8 mouse cellular contexts compared by ENCODE assay signal in the genomic region with DNA sequence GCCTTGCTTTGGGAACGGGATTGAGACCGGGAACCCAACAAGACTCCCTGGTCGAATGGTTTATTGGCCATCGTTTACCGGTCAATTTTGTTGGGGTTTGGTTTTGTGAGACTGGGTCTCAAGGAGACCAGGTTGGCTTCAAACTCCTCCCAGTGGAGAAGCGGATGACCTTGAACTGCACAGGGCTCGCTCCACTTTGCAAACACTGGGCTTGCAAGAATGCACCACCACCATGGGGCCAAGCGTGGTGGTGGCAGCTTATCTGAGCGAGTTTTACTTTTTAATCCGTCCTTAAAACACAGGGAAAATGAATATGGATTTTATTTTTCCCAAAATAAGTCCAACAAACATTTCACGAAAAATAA. TPM values are rescaled to one million over a fixed set of nuclear protein-coding genes. Genes with fewer than 3 reads are reported as not detected.
DNase-seq lines count a peak whose midpoint lies in the region; ATAC-seq and TF ChIP-seq lines count a peak whose summit lies in the region.

No protein-coding gene starts in this region.

- WGBS in kidney, adult 2 months = 30% methylated on average over 11 of the region's 11 CpGs
- WGBS in hindbrain, embryonic 15.5 days = 22% methylated on average over 11 of the region's 11 CpGs
- WGBS in midbrain, postnatal 0 days = 21% methylated on average over 11 of the region's 11 CpGs

- peak overlapping the region; percentile 76 for H3K9ac ChIP-seq in hindbrain, embryonic 15.5 days
- peak overlapping the region; percentile 73; the same call in 1 of the 2 replicates for H3K9ac ChIP-seq in midbrain, postnatal 0 days (replicated peaks; ENCODE audit: low read length, poor library complexity, severe bottlenecking)

- no peak for DNase-seq in kidney, adult 2 months
- no peak for DNase-seq in kidney, postnatal 14 days
- DNase-seq in embryo, embryonic 11 days = peak; percentile 34
- DNase-seq in midbrain, postnatal 0 days (ENCODE audit: low spot score) = no peak
- DNase-seq in thymus, postnatal 25 days = no peak
- DNase-seq in thymus, postnatal 14 days = no peak
- no peak for DNase-seq in gastrocnemius, postnatal 14 days

- H3K27me3 ChIP-seq in kidney, adult 2 months (replicated peaks; ENCODE audit: control insufficient read depth, insufficient read depth, low read length) = no peaks in the 10 kb centered on the region
- no peaks in the 10 kb centered on the region for H3K27me3 ChIP-seq in hindbrain, embryonic 15.5 days
- H3K27me3 ChIP-seq in midbrain, postnatal 0 days (ENCODE audit: insufficient read depth, low read length) = no peaks in the 10 kb centered on the region

- TF ChIP-seq POLR2A in kidney, adult 2 months (IDR thresholded peaks at IDR 0.05; ENCODE audit: low read depth, low read length) = no peak

- no peak overlapping the region for H3K27ac ChIP-seq in kidney, adult 2 months (ENCODE audit: insufficient read depth, low read depth, low read length)
- no peak overlapping the region for H3K27ac ChIP-seq in hindbrain, embryonic 15.5 days (replicated peaks)
- H3K27ac ChIP-seq in midbrain, postnatal 0 days (ENCODE audit: low read depth, low read length) = no peak overlapping the region

- TF ChIP-seq CTCF in kidney, adult 2 months (conservative IDR thresholded peaks at IDR 0.05; ENCODE audit: insufficient read depth, insufficient read length, low read depth, low read length) = no peak
- TF ChIP-seq CTCF in midbrain, postnatal 0 days (IDR thresholded peaks at IDR 0.05) = peak; percentile 29; the same call in 1 of the 2 replicates

- peak; percentile 28; the same call in 1 of the 2 replicates for ATAC-seq in hindbrain, embryonic 15.5 days (ENCODE audit: low FRiP score, low read depth)
- peak; percentile 62; the same call in 1 of the 2 replicates for ATAC-seq in midbrain, postnatal 0 days (ENCODE audit: low FRiP score)

- intact Hi-C loops in gastrocnemius, postnatal 14 days (cut with DNase I; ENCODE audit: low total_unique reads) = no loop called here

- peak overlapping the region; percentile 69; the same call in 1 of the 2 replicates for H3K4me3 ChIP-seq in kidney, adult 2 months (ENCODE audit: insufficient read depth, low read depth, low read length)
- peak overlapping the region; percentile 89 for H3K4me3 ChIP-seq in hindbrain, embryonic 15.5 days
- H3K4me3 ChIP-seq in midbrain, postnatal 0 days (ENCODE audit: low read depth, low read length) = peak overlapping the region; percentile 80

- H3K36me3 ChIP-seq in kidney, adult 2 months (ENCODE audit: control insufficient read depth, insufficient read depth, low read length) = no peaks in the 10 kb centered on the region
- no peaks in the 10 kb centered on the region for H3K36me3 ChIP-seq in hindbrain, embryonic 15.5 days
- no peaks in the 10 kb centered on the region for H3K36me3 ChIP-seq in midbrain, postnatal 0 days (ENCODE audit: insufficient read depth, low read length)

- H3K9me3 ChIP-seq in hindbrain, embryonic 15.5 days = no peaks in the 10 kb centered on the region
- no peaks in the 10 kb centered on the region for H3K9me3 ChIP-seq in midbrain, postnatal 0 days (ENCODE audit: low read length)

- H3K4me1 ChIP-seq in kidney, adult 2 months (ENCODE audit: control insufficient read depth, insufficient read depth, low read length) = no peaks in the 10 kb centered on the region
- 0 out of 2 replicates have a peak, but pooled peaks cover 7% of the 10 kb centered on the region for H3K4me1 ChIP-seq in hindbrain, embryonic 15.5 days (replicated peaks)
- H3K4me1 ChIP-seq in midbrain, postnatal 0 days (ENCODE audit: insufficient read depth, low read length) = no peaks in the 10 kb centered on the region; the same call in 1 of the 2 replicates

- peak overlapping the region; percentile 100 for H3K4me2 ChIP-seq in hindbrain, embryonic 15.5 days
- H3K4me2 ChIP-seq in midbrain, postnatal 0 days (ENCODE audit: low read depth, low read length, poor library complexity, severe bottlenecking) = peak overlapping the region; percentile 98

RNA-seq across cellular contexts. Expression of gene Car8, which starts 0.4 kb away (rescaled TPM):
- polyA plus RNA-seq in kidney, adult 2 months (2012; rRNA removed) = 1.6 and 2.1 TPM in 2 replicates
- 18.5 and 28.8 TPM in 2 replicates for polyA plus RNA-seq in hindbrain, embryonic 15.5 days (2015; fragmentation: Nextera tagmentation; extraction: Ambion mirVana)
- total RNA-seq in midbrain, postnatal 0 days (2014; rRNA removed) = 13.7 and 31.6 TPM in 2 replicates
- 17.7 and 18.6 TPM in 2 replicates for polyA plus RNA-seq in midbrain, postnatal 0 days (2015; fragmentation: Nextera tagmentation; extraction: Ambion mirVana)
- 1 to 10 TPM; 1.5 to 2.3 TPM for total RNA-seq in gastrocnemius, postnatal 14 days (2021)
